Mouse (Mus musculus): ENCODE data around the gene Syce1.

The Syce1 gene

DNA sequence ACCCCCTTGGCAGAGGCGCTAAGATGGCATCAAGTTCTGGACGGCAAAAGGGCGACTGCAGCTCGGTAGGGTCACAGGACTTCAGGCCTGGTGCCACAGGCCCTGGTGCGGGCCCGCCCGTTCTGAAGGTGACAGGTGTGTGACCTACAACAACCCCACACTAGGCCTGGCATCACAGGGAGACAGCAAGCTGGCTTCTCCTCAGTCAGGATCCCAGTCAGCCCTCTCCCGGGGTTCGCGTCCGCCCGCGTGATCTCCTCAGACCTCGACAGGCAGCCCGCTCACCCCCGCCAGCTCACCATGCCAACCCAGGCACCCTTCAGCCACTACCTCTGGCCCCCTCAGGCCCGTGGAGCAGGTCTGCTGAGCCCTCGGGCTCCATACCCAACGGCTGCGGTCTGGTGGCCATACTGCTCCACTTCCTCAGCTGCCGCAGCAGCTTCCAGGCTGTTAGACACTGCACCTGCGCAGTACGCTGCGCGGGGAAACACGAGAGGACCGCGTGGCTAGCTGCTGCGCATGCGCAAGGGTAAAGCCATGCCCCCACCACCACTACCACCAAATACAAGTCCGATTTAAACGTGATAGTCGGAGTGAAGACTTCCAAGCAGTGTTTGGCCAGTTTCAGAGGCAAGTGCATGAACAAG lies at the start of gene Syce1:
Syce1 (minus strand) TSS at position 447 of the 647 bp plus-strand sequence.
- DNase-seq = no peak

DNA sequence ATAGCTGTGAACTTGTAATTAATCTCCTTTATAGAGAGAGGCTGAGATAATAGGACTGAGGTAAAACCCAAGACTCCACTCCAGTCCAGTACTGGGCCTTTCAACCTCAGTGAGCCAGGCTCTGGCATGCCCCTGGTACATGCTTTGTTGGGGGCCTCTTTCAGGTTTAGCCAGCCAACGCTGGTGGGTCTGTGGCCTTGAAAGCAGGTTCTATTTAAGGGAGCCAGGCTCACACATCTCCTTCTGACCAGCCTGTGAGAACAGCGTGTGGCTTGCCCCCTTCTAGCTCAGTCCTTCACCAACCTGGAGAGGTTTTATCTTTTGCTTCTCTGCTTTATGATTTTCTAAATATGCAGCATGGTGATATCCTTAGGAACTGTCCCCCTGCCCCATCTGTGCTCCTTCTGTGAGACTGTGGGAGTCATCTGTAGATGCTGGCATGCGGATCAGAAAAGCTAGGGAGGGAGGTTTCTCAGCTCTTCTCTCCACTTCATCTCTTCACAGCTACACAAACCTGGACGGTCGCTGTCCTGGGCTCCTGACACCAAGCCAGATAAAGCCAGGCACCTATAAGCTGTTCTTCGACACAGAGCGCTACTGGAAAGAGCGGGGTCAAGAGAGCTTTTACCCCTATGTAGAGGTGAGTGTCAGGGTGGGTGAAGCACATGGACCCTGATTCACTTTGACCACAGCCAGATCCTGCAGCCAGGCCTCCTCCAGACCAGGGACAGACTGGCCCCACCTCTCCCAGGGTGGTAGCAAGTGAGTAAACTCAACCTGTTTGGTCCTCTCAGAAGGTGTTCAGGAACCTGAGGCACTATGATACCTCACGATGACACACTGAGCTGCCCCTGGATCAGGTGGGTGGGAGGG lies 48.8 kb upstream of the Syce1 start:
- peak; percentile 82 for DNase-seq

DNA sequence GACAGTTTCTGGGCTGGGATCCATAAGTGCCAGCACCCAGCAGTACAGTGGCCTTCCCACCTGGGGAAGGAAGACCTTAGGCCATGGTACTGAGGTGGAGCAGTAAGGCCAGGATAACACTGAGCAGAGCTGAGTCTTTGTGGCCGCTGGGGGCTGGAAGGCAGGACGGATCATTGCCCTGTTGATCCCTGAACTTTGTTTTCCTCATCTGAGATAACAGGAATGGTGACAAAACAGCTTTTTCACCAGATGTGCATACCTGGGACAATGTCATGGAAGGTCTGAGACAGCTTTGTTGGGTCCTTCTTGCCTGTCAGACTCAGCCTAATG lies 48.1 kb upstream of the Syce1 start:
- no peak for DNase-seq

DNA sequence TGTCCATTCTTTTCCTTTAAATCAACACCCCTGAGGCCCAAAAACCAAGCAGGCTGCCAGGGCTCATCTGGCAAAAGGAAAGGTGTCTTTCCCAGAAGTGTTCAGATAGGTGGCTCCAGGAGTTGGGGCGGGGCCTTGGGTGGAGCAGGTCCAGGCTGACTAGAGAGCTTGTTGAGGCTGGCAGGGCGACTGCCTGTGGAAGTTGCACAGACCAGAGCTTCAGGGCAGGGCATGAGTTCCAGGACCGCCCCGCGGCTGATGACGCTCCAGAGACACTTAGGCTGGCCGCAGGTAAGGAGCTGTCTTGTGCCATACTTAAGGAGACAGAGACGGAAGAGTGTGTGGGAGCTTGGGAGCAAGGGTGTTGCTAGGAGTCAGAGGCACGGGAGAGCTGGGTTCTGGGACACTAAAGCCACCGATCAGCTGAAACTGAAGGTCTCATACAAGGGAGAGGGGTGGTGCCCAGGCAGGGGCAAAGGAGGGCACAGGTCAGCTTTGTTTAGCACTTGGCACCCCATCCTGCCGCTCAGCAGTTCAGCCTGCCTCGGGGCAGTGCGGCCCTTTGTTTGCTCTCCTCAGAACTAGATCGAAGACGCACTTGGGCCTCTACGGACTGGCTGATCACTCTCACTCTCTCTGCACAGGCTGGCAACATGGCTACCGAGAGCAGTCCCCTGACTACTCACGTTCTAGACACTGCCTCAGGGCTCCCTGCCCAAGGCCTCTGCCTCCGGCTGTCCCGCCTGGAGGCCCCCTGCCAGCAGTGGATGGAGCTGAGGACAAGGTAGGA lies 47.5 kb upstream of the Syce1 start, which contains the start of gene Urah:
Urah (plus strand) TSS at position 51 of the 790 bp plus-strand sequence.
- DNase-seq = no peak

DNA sequence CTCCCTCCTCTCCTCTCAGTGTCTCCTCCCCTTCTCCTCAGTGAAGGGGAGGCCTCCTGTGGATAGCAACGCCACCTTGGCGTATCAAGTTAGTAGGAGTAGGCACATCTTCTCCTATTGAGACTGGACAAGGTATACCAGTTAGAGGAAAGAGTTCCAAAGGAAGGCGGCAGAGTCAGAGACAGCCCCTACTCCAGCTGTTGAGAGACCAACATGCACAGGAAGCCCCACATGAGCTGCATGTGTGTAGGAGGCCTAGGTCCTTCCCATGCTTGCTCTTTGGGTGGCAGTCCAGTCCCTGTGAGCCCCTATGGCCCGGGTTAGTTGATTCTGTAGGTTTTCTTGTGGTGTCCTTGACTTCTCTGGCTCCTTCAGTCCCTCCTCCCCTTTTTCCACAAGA lies 45.7 kb upstream of the Syce1 start:
- DNase-seq = no peak

DNA sequence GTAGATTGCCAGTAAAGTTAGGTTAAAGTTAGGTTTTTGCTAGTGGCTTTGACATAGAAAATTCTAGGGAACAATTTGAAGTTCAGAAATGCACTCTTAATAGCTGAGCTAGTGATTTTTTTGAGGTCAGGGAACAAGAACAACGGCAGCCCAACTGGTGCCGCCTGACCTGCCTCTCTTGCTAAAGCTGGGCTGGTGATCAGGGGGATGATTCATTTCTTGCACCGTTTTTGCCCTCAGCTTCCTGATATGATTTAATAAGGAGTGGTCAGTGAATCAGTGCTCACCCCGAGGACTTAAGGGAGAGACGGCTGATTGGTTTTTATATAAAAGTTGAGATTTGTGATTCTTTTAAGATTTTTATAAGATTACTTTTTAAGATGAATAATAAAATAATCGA lies 43.8 kb upstream of the Syce1 start:
- no peak for DNase-seq

DNA sequence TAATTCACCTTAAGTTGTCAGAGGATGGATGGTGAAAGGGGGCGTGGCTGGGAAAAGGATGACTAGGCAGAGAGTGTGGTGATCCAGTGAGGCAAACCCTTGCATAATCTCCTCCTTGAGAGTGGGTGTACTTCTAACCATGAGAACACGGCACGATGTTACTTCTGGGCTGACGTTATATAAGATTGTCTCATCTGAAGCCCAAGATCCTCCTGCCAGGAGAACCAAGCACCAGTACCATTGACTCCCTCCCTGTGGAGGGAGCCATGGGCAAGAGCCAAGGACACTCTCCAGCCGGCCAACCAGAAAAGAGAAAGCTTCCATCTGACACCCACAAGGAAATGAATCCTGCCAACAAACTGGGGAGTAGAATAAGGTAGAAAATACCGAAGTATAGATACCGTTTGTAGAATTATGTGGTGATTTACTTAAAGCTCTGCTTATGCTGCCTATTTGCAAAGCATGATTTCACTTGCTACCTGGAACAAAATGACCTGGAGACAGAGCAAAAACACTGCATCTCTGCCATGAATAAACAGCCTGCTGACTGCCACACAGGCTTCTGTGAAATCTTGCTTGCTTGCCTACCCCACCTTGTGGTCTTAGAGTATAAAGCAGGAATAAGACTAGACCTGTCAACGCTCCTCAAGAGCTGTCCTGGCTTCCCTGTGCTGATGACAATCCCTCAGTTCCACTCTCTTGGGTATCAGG lies 40.7 kb upstream of the Syce1 start:
- peak; percentile 84 for DNase-seq

DNA sequence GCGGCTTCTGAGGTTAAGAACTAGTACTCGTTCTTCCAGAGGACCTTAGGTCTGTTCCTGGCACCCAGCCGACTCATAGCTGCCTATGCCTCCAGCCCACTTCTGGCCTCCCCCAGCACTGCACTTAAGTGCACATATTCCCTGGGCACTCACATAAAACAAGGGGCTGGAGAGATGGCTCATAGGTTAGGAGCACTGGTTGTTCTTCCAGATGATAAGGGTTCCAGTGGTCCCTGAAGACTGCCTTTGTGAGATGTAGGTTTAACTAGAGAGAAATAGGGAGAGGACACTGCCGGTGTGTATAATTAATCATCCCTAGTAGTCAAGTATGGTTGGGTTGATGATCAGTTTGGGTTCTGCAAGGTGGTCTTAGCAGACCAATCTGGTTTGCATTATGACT lies 35.1 kb upstream of the Syce1 start:
- no peak for DNase-seq

DNA sequence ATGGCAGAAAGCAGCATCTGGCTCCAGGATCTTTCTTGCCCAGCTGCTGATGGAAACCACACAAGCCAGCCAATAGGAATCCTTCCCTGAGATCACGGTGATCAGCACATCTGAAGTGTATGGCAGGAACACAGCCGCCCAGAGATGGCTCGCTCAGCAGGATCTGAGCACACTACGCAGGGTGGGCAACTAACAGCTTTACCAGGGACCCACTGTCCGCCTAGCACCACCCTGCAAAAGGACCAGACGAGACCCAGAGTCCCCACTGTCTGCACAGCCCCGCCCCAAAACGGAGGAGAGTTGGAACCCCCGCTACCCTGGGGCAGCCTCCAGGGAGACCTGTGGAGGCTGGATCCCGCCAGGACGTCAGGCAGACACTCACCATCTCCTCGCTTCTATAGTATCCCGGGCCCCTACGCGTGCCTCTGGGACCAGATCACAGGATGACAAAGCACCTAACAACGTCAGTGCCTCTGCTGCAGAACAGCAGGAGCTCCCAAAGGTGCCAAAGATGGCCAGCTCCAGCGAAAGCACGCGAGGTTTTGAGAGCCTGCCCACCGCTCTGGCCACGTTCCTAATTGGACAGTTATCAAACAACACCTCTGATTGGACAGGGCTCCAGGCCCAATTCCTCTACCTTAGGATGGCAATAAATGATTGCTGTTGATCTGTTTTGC lies 34.1 kb upstream of the Syce1 start, which contains the start of gene Zfp941:
Zfp941 (minus strand) TSS at position 526 of the 677 bp plus-strand sequence.
- peak; percentile 49 for DNase-seq

DNA sequence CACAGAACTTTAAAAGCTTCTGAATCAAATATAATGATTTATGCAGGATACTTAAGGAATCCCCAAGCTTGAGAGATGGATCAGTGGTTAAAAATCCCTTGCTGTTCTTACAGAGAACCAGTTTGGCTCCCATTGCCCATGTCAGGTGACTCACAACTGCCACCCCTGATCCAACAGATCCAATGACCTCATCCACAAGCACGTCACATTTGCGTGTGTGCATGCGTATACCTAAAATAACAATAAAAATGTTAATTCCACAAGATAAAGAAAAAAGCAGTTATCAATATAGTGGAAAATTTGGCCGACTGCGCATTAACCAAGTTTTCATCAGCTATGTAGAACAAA lies 33.6 kb upstream of the Syce1 start:
- no peak for DNase-seq

DNA sequence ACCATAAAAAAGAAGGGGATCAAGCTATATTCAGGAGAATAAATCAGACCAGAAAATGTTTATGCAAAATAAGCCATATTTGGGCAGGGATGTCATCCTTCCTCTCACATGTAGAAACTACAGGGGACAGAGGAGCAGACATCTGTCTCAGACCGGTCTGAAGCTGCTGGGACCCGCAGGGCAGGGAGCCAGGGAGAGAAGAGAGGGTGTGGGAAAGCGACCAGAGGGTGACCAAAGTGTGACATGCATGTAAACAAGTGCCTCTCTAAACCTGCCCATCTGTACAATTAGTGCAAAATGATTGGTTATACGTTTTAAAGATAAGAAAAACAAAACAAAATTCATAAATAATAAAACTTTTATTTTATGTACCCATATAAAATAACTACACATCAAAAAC lies 32.5 kb upstream of the Syce1 start:
- no peak for DNase-seq

DNA sequence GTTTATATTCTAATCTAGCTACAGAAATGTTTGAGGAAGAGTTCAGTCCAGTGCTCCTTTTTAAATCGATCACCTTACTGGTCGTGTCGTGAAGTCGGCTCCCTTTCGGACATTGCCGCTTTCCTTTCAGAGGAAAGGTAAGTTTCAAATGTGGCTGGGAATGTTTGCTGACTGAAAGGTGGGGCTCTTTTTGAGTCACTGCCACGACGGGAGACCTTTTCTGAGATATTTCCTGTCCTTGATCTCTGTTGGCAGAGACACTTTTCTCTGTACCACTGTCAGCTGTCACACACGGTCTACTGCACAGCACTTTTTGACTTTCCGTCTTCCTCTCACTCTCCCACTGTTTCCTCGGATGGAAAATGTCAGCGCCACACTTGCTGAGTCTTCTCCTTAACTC lies 25.2 kb upstream of the Syce1 start:
- DNase-seq = no peak

DNA sequence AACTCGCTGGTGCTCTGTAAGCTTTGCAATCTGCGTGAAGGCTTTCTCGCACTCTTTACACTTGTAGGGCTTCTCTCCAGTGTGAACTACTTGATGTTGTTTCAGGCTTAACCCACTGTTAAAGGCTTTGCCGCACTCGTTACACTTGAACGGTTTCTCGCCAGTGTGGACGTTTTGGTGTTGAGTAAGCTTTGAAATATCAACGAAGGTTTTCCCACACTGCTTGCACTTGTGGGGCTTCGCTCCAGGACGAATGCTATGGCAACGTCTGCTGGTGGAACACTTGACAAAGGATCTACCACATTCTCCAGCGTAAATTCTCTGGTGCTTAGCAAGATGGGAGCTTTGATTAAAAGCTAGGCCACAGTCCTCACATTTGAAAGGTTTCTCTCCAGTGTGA lies 24.1 kb upstream of the Syce1 start:
- DNase-seq = peak; percentile 49

DNA sequence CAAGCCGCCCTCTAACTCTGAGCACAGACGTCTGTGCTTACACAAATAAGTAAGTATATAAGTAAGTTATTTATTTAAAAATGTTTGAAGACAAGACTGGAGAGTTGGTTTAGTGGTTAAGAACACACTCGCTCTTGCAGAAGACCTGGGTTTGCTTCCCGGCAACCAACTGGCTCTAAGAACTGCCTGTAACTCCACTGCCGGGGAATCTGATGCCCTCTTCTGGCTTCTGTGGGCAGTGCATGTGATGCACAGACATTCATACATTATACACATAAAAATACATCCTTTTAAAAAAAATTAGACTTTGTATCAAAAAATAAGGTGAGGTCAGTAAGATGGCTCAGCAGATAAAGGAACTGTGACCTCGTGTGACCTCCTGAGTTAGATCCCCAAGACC lies 22.8 kb upstream of the Syce1 start:
- no peak for DNase-seq

DNA sequence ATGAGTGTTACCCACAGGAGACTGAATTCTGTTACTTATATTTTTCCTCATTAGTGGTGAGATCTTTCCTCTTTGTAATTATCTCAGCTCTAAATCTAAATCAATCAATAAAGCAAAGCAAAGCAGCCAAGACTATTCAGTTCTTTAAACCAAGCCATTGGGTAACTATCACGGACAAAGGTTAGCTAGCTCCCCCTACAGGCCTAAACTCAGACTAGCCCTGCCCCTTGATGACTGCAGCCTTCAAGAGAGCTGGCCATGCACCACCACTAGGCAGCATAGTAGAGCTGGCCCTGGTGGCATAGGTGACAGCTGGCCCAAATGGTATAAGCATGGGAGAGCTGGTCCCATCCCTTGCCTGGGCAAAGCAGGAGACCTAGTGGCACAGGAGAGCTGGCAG lies 18.1 kb upstream of the Syce1 start:
- peak; percentile 65 for DNase-seq

DNA sequence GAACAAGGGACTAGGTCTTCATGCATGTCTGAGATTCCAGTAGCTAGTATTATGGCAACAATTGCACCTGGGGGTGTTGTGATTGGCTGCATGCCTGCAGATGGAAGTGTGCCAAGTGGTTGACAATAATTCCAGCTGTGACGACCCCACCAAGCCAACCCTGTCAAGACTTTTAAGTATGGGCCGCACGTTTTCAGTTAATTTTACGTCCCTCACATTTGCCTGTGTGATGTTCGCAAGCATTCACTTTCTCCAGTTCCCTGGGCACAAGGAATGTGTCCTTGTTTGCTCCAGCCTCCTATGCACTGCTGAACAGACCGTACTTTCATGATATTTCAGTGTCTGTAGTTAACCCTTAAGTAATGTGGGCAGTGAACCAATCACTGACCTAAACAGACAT lies 15.0 kb upstream of the Syce1 start:
- no peak for DNase-seq

DNA sequence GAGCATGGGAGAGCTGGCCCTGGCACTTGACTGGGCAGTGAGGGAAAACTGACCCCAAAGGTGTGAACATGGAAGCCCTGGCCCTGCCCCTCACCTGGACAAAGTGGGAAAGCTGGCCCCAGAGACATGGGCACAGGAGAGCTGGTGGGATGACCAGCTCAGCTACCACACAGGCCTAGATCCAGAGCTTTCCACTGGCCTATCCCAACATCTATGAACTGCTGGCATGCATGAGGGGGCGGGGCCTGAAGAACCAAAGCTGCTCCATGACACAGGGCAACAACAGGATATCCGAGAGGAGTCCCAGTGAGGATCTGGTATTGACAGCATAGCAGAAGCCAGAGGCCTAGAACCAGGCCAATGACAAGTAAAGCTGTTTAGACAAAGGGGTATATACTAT lies 10.6 kb upstream of the Syce1 start:
- no peak for DNase-seq

DNA sequence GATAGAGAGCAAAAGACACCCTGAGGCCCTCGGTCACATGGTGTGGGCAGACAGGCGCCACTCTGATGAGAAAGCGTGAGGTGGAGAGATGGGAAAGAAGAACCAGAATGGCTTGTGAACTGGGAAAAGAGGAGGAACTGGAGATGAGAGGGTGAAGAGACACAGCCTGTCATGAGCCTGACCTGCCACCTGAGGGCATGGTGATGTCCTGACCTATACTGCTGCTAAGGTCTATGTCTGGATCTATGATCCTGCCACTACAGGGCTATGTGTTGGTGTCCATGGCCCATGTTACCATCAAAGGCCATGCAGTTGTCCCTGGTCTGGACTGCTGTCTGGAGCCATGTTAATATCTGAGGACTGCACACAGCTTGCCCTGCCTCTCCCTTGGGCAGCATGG lies 10.0 kb upstream of the Syce1 start:
- DNase-seq = no peak

DNA sequence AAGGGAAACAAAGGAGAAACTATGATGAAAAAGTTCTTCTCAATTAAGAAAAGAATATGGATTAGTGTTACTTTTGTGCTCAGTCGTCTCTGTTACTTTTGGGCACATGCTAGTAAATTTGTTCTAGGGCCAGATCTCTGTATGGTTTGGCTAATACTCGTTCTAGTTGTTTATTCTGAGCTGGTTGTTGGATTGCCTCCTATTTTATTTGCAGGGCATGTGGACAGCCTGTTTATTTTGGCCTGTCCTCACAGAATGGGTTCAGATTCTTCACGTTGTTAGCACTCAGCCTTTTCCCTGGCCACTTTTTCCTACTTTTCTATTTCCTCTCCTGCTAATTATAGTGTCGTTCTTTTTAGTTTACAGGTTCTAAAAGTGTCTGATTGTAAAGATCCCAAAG lies 5.9 kb upstream of the Syce1 start:
- no peak for DNase-seq

DNA sequence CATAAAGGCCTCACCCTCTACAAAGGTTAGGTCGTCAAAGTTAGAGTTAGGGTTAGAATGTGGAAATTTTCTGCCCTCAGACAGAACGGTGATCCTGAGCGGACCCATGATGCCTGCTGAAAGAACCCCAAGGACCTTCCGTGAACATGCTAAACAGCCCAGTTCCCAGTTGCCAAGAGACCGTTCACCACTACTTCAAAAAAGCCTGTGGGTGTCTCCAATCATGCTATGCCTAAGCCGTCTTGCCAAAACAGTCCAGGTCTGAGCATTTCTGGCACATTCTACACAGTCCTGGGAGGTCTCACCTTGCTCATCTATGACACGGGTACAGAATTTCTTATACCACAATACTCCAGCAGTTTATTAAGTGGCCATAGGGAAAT lies 392 bp upstream of the Syce1 start:
- DNase-seq = no peak

DNA sequence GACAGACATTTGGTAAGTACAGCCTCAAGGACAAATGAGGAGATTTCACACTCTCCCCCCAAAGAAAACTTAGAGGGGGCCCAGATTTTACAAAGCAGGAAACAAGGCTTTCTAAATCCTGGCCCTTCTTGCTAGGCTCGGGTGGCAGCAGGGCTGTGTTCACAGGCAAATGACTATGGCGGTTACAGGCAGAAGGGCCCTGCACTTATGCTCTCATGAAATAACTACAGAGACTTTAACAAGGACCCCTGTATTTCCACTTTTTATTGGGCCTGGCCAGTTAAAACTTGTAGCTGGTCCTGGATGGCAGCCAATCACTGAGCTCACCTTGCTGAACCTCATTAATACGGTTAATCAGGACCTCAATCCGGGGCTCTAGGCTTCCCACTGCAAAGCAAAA lies 7.1 kb downstream of the Syce1 start:
- DNase-seq = no peak

DNA sequence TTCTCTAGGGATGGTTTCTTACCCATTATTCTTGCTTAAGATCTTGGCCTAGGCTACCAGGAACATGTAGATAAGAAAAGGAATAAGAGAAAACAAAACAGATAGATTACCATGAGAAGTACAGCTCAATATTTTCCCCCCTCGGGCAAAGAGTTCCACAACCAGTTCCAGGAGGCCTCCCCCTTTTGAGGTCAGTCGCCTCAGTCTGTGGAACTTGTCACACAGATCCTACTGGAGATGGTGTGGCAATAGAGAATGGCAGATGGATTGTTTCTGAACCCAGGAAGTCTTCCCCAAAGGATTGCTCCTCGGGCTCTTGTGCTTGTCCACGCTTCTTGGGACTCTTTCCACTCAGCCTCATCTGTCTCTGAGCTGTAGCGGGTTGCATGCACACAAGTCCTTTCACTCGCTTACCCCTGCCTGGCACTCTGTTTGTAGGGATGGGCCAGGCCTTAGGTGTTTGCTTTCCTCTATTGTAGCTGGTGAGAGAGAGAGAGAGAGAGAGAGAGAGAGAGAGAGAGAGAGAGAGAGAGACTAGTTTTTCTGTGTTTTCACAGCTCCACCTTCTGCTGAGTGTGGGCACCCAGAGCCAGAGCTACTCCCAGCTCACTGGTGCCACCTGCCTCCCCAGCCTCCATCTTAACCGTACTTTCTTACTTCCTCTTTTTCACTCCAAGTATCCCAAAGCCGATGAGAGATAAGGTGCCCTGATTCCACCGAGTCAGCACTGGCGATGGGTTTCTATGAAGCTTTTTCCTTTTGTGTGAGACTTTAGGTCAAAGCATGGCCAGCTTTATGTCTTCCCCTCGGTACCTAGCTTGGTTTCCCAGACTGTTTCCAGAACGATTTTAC lies 21.5 kb downstream of the Syce1 start:
- DNase-seq = no peak
